Mouse (Mus musculus): Measurements from ENCODE around the gene Zfp775. TPM values are rescaled to one million over a fixed set of nuclear protein-coding genes. Genes with fewer than 3 reads are reported as not detected.
"Not testable (repeated sequence)": the region's sequence is repeated elsewhere in the genome, so short reads cannot be mapped to it uniquely, and the experiment has no call there.

Zfp775 gene
- total RNA-seq, 1 experiment: 3.5 TPM

DNA sequence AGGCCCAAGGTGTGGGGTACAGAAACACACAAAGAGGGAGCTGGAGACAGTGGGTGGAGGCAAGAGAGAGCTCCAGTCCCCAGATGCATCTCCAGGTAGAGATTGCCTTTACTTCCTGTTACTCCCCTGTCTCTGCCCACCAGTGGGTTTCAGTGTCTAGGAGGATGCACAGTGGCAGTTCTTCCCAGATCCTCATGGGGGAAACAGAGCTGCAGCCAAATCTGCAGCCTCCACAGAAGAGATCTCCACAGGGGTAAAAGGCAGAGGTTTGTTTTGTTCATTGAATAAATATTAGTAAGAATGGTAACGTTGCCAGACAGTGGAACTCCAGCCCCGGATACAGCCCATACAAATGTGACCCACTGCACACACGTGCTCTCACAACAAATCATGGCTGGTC lies 8.8 kb downstream of the Zfp775 start:
- no peak for TF ChIP-seq ZNF384 (IDR thresholded peaks at IDR 0.05; ENCODE audit: low read depth, low read length)
- no peak for TF ChIP-seq CHD2 (IDR thresholded peaks at IDR 0.05; ENCODE audit: low read depth, low read length)
- no peak for TF ChIP-seq MAFK (IDR thresholded peaks at IDR 0.05; ENCODE audit: insufficient read depth, low read depth, low read length)
- TF ChIP-seq ZC3H11A (IDR thresholded peaks at IDR 0.05; ENCODE audit: borderline replicate concordance, low read depth, low read length): no peak
- no peak for TF ChIP-seq HCFC1 (IDR thresholded peaks at IDR 0.05; ENCODE audit: borderline replicate concordance, insufficient read depth, low read length)
- no peaks in the 10 kb centered on the region for H3K9me3 ChIP-seq (ENCODE audit: control insufficient read depth, insufficient read depth, low read depth, low read length)
- no peak for DNase-seq (ENCODE audit: low read depth, low spot score)
- H3K4me1 ChIP-seq (ENCODE audit: control insufficient read depth in 2 of 2, insufficient read depth in 2 of 2, low read length in 2 of 2, poor library complexity in 1 of 2): peaks cover 0 to 5% of the 10 kb centered on the region in 2 experiments; a peak in 1 of 4 replicates
- H3K4me3 ChIP-seq (ENCODE audit: insufficient read depth in 1 of 2, low read depth in 1 of 2, low read length in 2 of 2, poor library complexity in 1 of 2, severe bottlenecking in 1 of 2): no peak overlapping the region
- H3K9ac ChIP-seq (ENCODE audit: insufficient read depth, low read depth, low read length, poor library complexity, severe bottlenecking): no peak overlapping the region
- no peaks in the 10 kb centered on the region for H3K36me3 ChIP-seq (ENCODE audit: control insufficient read depth, insufficient read depth, low read length, poor library complexity, severe bottlenecking)
- in situ Hi-C loops (cut with MboI; ENCODE audit: low sequenced_read_pairs in 2 of 2, unreplicated experiment in 2 of 2): no loop called here
- no peak overlapping the region for H3K27ac ChIP-seq (ENCODE audit: insufficient read depth, low read depth, low read length, poor library complexity, severe bottlenecking)

DNA sequence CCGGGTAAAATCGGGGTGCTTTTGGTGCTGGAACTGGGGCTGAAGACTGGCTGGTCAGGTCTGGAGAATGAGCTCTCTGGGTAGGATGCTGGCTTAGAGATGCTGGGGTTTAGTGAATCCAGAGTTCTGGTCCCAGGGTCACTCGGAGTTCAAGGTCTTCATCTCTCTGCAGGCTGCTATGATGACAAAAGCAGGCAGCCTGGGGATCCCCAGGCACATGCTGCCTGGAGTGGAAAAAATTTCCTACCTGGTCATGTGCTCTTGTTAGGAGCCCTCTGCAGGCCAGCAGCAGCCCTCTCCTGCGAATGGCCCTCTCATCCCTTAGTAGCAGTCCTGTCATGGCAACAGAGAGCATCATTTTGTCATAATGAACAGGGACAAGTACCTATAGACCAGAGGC lies 11.6 kb downstream of the Zfp775 start:
- no peaks in the 10 kb centered on the region for H3K36me3 ChIP-seq (ENCODE audit: control insufficient read depth, insufficient read depth, low read length, poor library complexity, severe bottlenecking)

DNA sequence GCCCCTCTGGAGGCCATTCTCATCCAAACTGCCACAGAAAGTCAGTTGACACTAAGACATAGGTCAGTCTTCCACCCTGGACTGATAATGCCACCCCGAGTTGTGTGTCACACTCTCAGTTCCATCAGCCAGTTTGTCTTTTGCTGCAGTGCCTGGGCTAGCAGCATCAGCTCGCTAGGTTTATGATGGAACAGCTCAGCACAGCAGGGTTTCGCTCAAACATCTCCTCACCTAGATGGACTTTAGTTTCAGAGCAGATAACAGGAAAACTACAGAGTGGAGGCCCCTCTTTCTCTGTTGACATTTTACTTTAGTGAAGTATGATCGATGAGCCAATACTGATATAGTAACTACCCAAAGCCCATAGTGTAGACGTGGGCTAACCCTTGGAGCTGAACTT lies 12.9 kb downstream of the Zfp775 start:
- H3K4me3 ChIP-seq (ENCODE audit: insufficient read depth in 1 of 2, low read depth in 1 of 2, low read length in 2 of 2, poor library complexity in 1 of 2, severe bottlenecking in 1 of 2): no peak overlapping the region
- H3K4me1 ChIP-seq (ENCODE audit: control insufficient read depth in 2 of 2, insufficient read depth in 2 of 2, low read length in 2 of 2, poor library complexity in 1 of 2): peaks cover 0 to 7% of the 10 kb centered on the region in 2 experiments; a peak in 1 of 4 replicates
- H3K27ac ChIP-seq (ENCODE audit: insufficient read depth, low read depth, low read length, poor library complexity, severe bottlenecking): no peak overlapping the region
- in situ Hi-C loops (cut with MboI; ENCODE audit: low sequenced_read_pairs in 2 of 2, unreplicated experiment in 2 of 2): no loop called here
- TF ChIP-seq ZC3H11A (IDR thresholded peaks at IDR 0.05; ENCODE audit: borderline replicate concordance, low read depth, low read length): no peak
- no peak for TF ChIP-seq ZNF384 (IDR thresholded peaks at IDR 0.05; ENCODE audit: low read depth, low read length)
- no peak for TF ChIP-seq HCFC1 (IDR thresholded peaks at IDR 0.05; ENCODE audit: borderline replicate concordance, insufficient read depth, low read length)
- no peak for TF ChIP-seq MAFK (IDR thresholded peaks at IDR 0.05; ENCODE audit: insufficient read depth, low read depth, low read length)
- no peak for TF ChIP-seq CHD2 (IDR thresholded peaks at IDR 0.05; ENCODE audit: low read depth, low read length)
- no peak for DNase-seq (ENCODE audit: low read depth, low spot score)
- peaks cover 4% of the 10 kb centered on the region; the same call in 1 of the 2 replicates for H3K36me3 ChIP-seq (ENCODE audit: control insufficient read depth, insufficient read depth, low read length, poor library complexity, severe bottlenecking)
- H3K9me3 ChIP-seq (ENCODE audit: control insufficient read depth, insufficient read depth, low read depth, low read length): no peaks in the 10 kb centered on the region
- H3K9ac ChIP-seq (ENCODE audit: insufficient read depth, low read depth, low read length, poor library complexity, severe bottlenecking): no peak overlapping the region

More for the DNA sequence above, 11.6 kb downstream of the Zfp775 start:
- no peak overlapping the region for H3K4me3 ChIP-seq (ENCODE audit: insufficient read depth in 1 of 2, low read depth in 1 of 2, low read length in 2 of 2, poor library complexity in 1 of 2, severe bottlenecking in 1 of 2)
- H3K9me3 ChIP-seq (ENCODE audit: control insufficient read depth, insufficient read depth, low read depth, low read length): no peaks in the 10 kb centered on the region
- peaks cover 0 to 2% of the 10 kb centered on the region in 2 experiments; a peak in 1 of 4 replicates for H3K4me1 ChIP-seq (ENCODE audit: control insufficient read depth in 2 of 2, insufficient read depth in 2 of 2, low read length in 2 of 2, poor library complexity in 1 of 2)
- H3K9ac ChIP-seq (ENCODE audit: insufficient read depth, low read depth, low read length, poor library complexity, severe bottlenecking): no peak overlapping the region
- H3K27ac ChIP-seq (ENCODE audit: insufficient read depth, low read depth, low read length, poor library complexity, severe bottlenecking): no peak overlapping the region
- in situ Hi-C loops (cut with MboI; ENCODE audit: low sequenced_read_pairs in 2 of 2, unreplicated experiment in 2 of 2): no loop called here
- no peak for DNase-seq (ENCODE audit: low read depth, low spot score)
- TF ChIP-seq ZC3H11A (IDR thresholded peaks at IDR 0.05; ENCODE audit: borderline replicate concordance, low read depth, low read length): no peak
- no peak for TF ChIP-seq ZNF384 (IDR thresholded peaks at IDR 0.05; ENCODE audit: low read depth, low read length)
- TF ChIP-seq MAFK (IDR thresholded peaks at IDR 0.05; ENCODE audit: insufficient read depth, low read depth, low read length): no peak
- TF ChIP-seq HCFC1 (IDR thresholded peaks at IDR 0.05; ENCODE audit: borderline replicate concordance, insufficient read depth, low read length): no peak

DNA sequence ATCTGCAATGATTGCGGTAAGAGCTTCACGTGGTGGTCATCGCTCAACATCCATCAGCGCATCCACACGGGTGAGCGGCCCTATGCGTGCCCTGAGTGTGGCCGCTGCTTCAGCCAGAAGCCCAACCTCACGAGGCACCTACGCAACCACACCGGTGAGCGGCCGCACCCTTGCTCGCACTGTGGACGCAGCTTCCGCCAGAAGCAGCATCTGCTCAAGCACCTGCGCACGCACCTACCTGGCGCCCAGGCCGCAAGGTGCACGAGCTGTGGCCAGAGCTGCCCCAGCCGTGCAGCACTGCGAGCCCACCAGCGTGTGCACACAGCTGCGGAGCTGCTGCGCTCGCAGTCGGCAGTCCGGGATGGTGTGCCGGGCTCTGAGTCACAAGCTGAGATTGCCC lies 18.2 kb downstream of the Zfp775 start:
- no peak overlapping the region for H3K27ac ChIP-seq (ENCODE audit: insufficient read depth, low read depth, low read length, poor library complexity, severe bottlenecking)
- DNase-seq (ENCODE audit: low read depth, low spot score): no peak
- peak overlapping the region; percentile 69 to 71 for H3K4me3 ChIP-seq (ENCODE audit: insufficient read depth in 1 of 2, low read depth in 1 of 2, low read length in 2 of 2, poor library complexity in 1 of 2, severe bottlenecking in 1 of 2)
- peaks cover 0 to 11% of the 10 kb centered on the region in 2 experiments; a peak in 1 of 4 replicates for H3K4me1 ChIP-seq (ENCODE audit: control insufficient read depth in 2 of 2, insufficient read depth in 2 of 2, low read length in 2 of 2, poor library complexity in 1 of 2)
- H3K36me3 ChIP-seq (ENCODE audit: control insufficient read depth, insufficient read depth, low read length, poor library complexity, severe bottlenecking): peaks cover 7% of the 10 kb centered on the region; the same call in 1 of the 2 replicates
- H3K9me3 ChIP-seq (ENCODE audit: control insufficient read depth, insufficient read depth, low read depth, low read length): no peaks in the 10 kb centered on the region
- TF ChIP-seq ZC3H11A (IDR thresholded peaks at IDR 0.05; ENCODE audit: borderline replicate concordance, low read depth, low read length) (no peak), MAFK (IDR thresholded peaks at IDR 0.05; ENCODE audit: insufficient read depth, low read depth, low read length) (no peak), HCFC1 (IDR thresholded peaks at IDR 0.05; ENCODE audit: borderline replicate concordance, insufficient read depth, low read length) (no peak), ZNF384 (IDR thresholded peaks at IDR 0.05; ENCODE audit: low read depth, low read length) (no peak)
- H3K9ac ChIP-seq (ENCODE audit: insufficient read depth, low read depth, low read length, poor library complexity, severe bottlenecking): peak overlapping the region; percentile 53
- in situ Hi-C loops (cut with MboI; ENCODE audit: low sequenced_read_pairs in 2 of 2, unreplicated experiment in 2 of 2): no loop called here

DNA sequence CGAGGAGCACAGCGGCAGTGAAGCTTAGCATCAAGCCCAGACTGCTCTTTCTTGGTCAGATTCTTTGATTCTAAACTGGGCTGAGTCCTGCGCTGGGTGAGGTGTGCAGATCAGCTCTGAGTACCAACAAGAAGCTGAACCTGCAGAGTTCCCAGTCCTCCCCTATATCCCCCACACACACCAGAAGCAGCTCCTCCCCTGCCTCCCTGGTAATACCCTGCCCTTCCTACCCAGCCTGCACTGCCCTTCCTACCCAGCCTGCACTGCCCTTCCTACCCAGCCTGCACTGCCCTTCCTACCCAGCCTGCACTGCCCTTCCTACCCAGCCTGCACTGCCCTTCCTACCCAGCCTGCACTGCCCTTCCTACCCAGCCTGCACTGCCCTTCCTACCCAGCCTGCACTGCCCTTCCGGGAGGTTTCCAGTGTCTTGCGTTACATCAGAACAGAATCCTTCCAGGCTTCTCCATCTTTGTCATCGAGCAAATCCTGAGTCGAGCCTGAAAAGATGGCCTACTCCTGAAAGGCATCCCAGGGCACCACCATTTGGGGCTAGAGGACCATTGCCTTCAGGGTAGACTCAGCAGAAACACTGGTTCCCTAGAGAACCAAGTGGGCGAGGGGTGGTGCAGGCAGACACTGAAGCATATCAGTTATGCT lies 20.5 kb downstream of the Zfp775 start:
- DNase-seq (ENCODE audit: low read depth, low spot score); H3K36me3 ChIP-seq (ENCODE audit: control insufficient read depth, insufficient read depth, low read length, poor library complexity, severe bottlenecking); H3K9me3 ChIP-seq (ENCODE audit: control insufficient read depth, insufficient read depth, low read depth, low read length); H3K27ac ChIP-seq (ENCODE audit: insufficient read depth, low read depth, low read length, poor library complexity, severe bottlenecking); in situ Hi-C loops (cut with MboI; ENCODE audit: low sequenced_read_pairs in 2 of 2, unreplicated experiment in 2 of 2): not testable (repeated sequence)
- H3K4me3 ChIP-seq (ENCODE audit: insufficient read depth in 1 of 2, low read depth in 1 of 2, low read length in 2 of 2, poor library complexity in 1 of 2, severe bottlenecking in 1 of 2): peak overlapping the region; percentile 37 to 93
- H3K9ac ChIP-seq (ENCODE audit: insufficient read depth, low read depth, low read length, poor library complexity, severe bottlenecking): peak overlapping the region; percentile 63
- H3K4me1 ChIP-seq (ENCODE audit: control insufficient read depth in 2 of 2, insufficient read depth in 2 of 2, low read length in 2 of 2, poor library complexity in 1 of 2): peaks cover 0 to 11% of the 10 kb centered on the region in 2 experiments; a peak in 1 of 4 replicates

All from ES-E14 (cell line).